ENCODE assay signal across 8 mouse cellular contexts in the genomic region with DNA sequence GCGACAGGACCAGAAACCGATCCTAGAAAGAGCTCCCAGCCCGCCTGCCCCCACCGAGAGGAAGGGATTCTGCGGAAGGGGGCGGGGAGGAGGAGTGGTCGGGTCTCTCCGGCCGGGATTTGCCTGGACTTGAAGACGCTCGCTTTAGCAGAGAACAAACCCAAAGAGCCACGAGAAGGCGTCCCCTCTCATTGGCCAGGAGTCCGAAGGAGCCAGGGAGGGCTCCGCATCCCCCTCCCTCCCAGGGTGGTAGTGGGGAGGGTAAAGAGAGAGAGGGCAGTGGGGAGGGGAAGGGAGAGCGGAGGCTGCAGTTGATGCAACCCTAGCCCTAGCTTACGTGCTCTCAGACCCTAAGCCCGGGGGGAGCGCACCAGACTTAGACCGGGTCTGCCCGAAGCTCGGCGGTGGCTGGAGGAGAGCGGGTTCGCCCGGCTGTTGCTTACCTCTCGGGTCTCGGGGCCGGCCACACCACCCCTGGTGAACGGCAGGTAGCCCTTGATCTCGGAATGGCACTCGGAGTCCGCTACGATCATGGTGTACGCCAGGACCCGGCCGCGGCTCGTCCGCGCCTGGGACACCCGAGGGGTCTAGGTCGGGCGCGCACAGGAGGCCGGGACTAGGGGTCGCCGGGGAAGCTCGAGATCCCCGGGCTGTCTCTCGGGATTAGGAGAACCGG. TPM values are rescaled to one million over a fixed set of nuclear protein-coding genes. Genes with fewer than 3 reads are reported as not detected.
A peak's percentile ranks its signal among the peaks of the same experiment; 100 is the strongest.
DNase-seq lines count a peak whose midpoint lies in the region; ATAC-seq lines count a peak whose summit lies in the region.

No protein-coding gene starts in this region.

- no peaks in the 10 kb centered on the region for H3K27me3 ChIP-seq in hindbrain, embryonic 11.5 days (ENCODE audit: control insufficient read depth, insufficient read depth, low read length)

- peak overlapping the region; percentile 77 for H3K4me3 ChIP-seq in hindbrain, embryonic 11.5 days (ENCODE audit: low read depth, low read length)

- H3K4me1 ChIP-seq in hindbrain, embryonic 11.5 days (replicated peaks; ENCODE audit: control insufficient read depth, insufficient read depth, low read length) = peaks cover 5% of the 10 kb centered on the region; the same call in 1 of the 2 replicates

- peak overlapping the region; percentile 66 for H3K4me2 ChIP-seq in hindbrain, embryonic 11.5 days (replicated peaks; ENCODE audit: low read depth, low read length)

- H3K9ac ChIP-seq in hindbrain, embryonic 11.5 days (ENCODE audit: low read depth, low read length) = peak overlapping the region; percentile 58

- peak overlapping the region; percentile 66 for H3K27ac ChIP-seq in hindbrain, embryonic 11.5 days (ENCODE audit: low read depth, low read length)

- DNase-seq in R1 (ENCODE audit: low read depth, low spot score) = peak; percentile 98
- DNase-seq in cerebellum, postnatal 10 days = peak; percentile 86 to 89
- DNase-seq in frontal cortex, adult 2 months (ENCODE audit: extremely low spot score in 1 of 2, low spot score in 1 of 2) = peak; percentile 41 to 62
- DNase-seq in hindbrain, embryonic 11.5 days (ENCODE audit: low spot score) = peak; percentile 86
- DNase-seq in layer of hippocampus, postnatal 14 days (ENCODE audit: low spot score in 2 of 2) = peak; percentile 48 to 73
- peak; percentile 87 to 92 for DNase-seq in lung, postnatal 4 days
- peak; percentile 56 to 58 for DNase-seq in right cerebral cortex, adult 2 months (ENCODE audit: low spot score in 2 of 2)
- DNase-seq in c-Kit-positive CD71-positive TER-119-positive erythroid progenitor cells, embryonic 14.5 days (ENCODE audit: low spot score) = no peak

- peak; percentile 84 for ATAC-seq in hindbrain, embryonic 11.5 days (ENCODE audit: low FRiP score)

- H3K36me3 ChIP-seq in hindbrain, embryonic 11.5 days (ENCODE audit: control insufficient read depth, insufficient read depth, low read length) = no peaks in the 10 kb centered on the region

- no peaks in the 10 kb centered on the region for H3K9me3 ChIP-seq in hindbrain, embryonic 11.5 days (ENCODE audit: control insufficient read depth, low read length)

- WGBS in hindbrain, embryonic 11.5 days = 0% methylated on average over 50 of the region's 52 CpGs

RNA-seq across cellular contexts. Expression of gene Sesn2, which starts 0.5 kb away (rescaled TPM):
- polyA plus RNA-seq in frontal cortex, adult 2 months (2012; rRNA removed) = 9.2 and 9.7 TPM in 2 replicates
- polyA plus RNA-seq in hindbrain, embryonic 11.5 days (2014; fragmentation: Nextera tagmentation; extraction: Ambion mirVana) = 5.8 and 7.4 TPM in 2 replicates
- 10 to 100 TPM; 14.3 to 17.9 TPM for total RNA-seq in layer of hippocampus, postnatal 14 days (2021)

RNA-seq across cellular contexts. Expression of gene Atpif1, which starts 23.7 kb away (rescaled TPM):
- 869 and 938 TPM in 2 replicates for polyA plus RNA-seq in frontal cortex, adult 2 months (2012; rRNA removed)
- polyA plus RNA-seq in hindbrain, embryonic 11.5 days (2014; fragmentation: Nextera tagmentation; extraction: Ambion mirVana) = 1,169 and 1,193 TPM in 2 replicates
- 100 to 1,000 TPM; 584 to 591 TPM for total RNA-seq in layer of hippocampus, postnatal 14 days (2021)

RNA-seq across cellular contexts. Expression of gene Dnajc8, which starts 25.6 kb away (rescaled TPM):
- polyA plus RNA-seq in frontal cortex, adult 2 months (2012; rRNA removed) = 143 and 159 TPM in 2 replicates
- 194 and 212 TPM in 2 replicates for polyA plus RNA-seq in hindbrain, embryonic 11.5 days (2014; fragmentation: Nextera tagmentation; extraction: Ambion mirVana)
- 10 to 100 TPM; 83.2 to 84.5 TPM for total RNA-seq in layer of hippocampus, postnatal 14 days (2021)

RNA-seq across cellular contexts. Expression of gene Med18, which starts 46.0 kb away (rescaled TPM):
- 6.2 and 6.7 TPM in 2 replicates for polyA plus RNA-seq in frontal cortex, adult 2 months (2012; rRNA removed)
- polyA plus RNA-seq in hindbrain, embryonic 11.5 days (2014; fragmentation: Nextera tagmentation; extraction: Ambion mirVana) = 20.2 and 24.6 TPM in 2 replicates
- 1 to 10 TPM; 6.6 to 7.9 TPM for total RNA-seq in layer of hippocampus, postnatal 14 days (2021)

RNA-seq across cellular contexts. Expression of gene Ptafr, which starts 54.1 kb away (rescaled TPM):
- polyA plus RNA-seq in frontal cortex, adult 2 months (2012; rRNA removed) = 1.0 and 1.6 TPM in 2 replicates
- polyA plus RNA-seq in hindbrain, embryonic 11.5 days (2014; fragmentation: Nextera tagmentation; extraction: Ambion mirVana) = 0.37 and 0.43 TPM in 2 replicates
- total RNA-seq in layer of hippocampus, postnatal 14 days (2021) = 1 to 10 TPM; 1.4 TPM
